Mouse (Mus musculus): ENCODE results near the gene Gpr61. TPM values are rescaled to one million over a fixed set of nuclear protein-coding genes. Genes with fewer than 3 reads are reported as not detected.

Gene Gpr61
- polyA plus RNA-seq, 1 experiment from 2014 or later: 0.45 TPM

GRCm38 (mm10) chr3:108195941-108196590, 41.4 kb upstream of the Gpr61 start:
- WGBS: 66% methylated on average over 7 of the region's 7 CpGs
- no peaks in the 10 kb centered on the region for H3K27me3 ChIP-seq (replicated peaks; ENCODE audit: control insufficient read depth, insufficient read depth, low read length)
- H3K27ac ChIP-seq (replicated peaks; ENCODE audit: low read depth, low read length): no peak overlapping the region
- H3K9ac ChIP-seq (ENCODE audit: low read depth, low read length): no peak overlapping the region
- H3K4me2 ChIP-seq (ENCODE audit: low read depth, low read length): no peak overlapping the region
- peak; percentile 30 for DNase-seq (ENCODE audit: low spot score)
- H3K4me1 ChIP-seq (ENCODE audit: control insufficient read depth, insufficient read depth, low read length): no peaks in the 10 kb centered on the region; the same call in 1 of the 2 replicates
- 0 out of 2 replicates have a peak, but pooled peaks cover 12% of the 10 kb centered on the region for H3K36me3 ChIP-seq (ENCODE audit: control insufficient read depth, insufficient read depth, low read length)
- ATAC-seq (ENCODE audit: low read depth): no peak
- no peak overlapping the region for H3K4me3 ChIP-seq (ENCODE audit: low read depth, low read length)
- no peaks in the 10 kb centered on the region for H3K9me3 ChIP-seq (ENCODE audit: control insufficient read depth, low read length)

- no peak overlapping the region for H3K9ac ChIP-seq (ENCODE audit: low read depth, low read length)
- WGBS: 73% methylated on average over 4 of the region's 4 CpGs
- H3K4me3 ChIP-seq (ENCODE audit: low read depth, low read length): no peak overlapping the region
Measured at GRCm38 (mm10) chr3:108195287-108195686, 40.6 kb upstream of the Gpr61 start.

GRCm38 (mm10) chr3:108193686-108194085, 39.0 kb upstream of the Gpr61 start:
- Histone ChIP-seq H3K9ac (ENCODE audit: low read depth, low read length) (no peak overlapping the region), H3K4me3 (ENCODE audit: low read depth, low read length) (no peak overlapping the region), H3K9me3 (ENCODE audit: control insufficient read depth, low read length) (no peaks in the 10 kb centered on the region), H3K27ac (replicated peaks; ENCODE audit: low read depth, low read length) (no peak overlapping the region), H3K4me1 (ENCODE audit: control insufficient read depth, insufficient read depth, low read length) (no peaks in the 10 kb centered on the region; the same call in 1 of the 2 replicates), H3K27me3 (replicated peaks; ENCODE audit: control insufficient read depth, insufficient read depth, low read length) (no peaks in the 10 kb centered on the region), H3K4me2 (ENCODE audit: low read depth, low read length) (no peak overlapping the region), H3K36me3 (ENCODE audit: control insufficient read depth, insufficient read depth, low read length) (0 out of 2 replicates have a peak, but pooled peaks cover 6% of the 10 kb centered on the region)
- WGBS: 69% methylated on average over 4 of the region's 4 CpGs
- DNase-seq (ENCODE audit: low spot score) (no peak), ATAC-seq (ENCODE audit: low read depth) (no peak)

More at GRCm38 (mm10) chr3:108195287-108195686, 40.6 kb upstream of the Gpr61 start:
- Histone ChIP-seq H3K27me3 (replicated peaks; ENCODE audit: control insufficient read depth, insufficient read depth, low read length) (no peaks in the 10 kb centered on the region), H3K4me1 (ENCODE audit: control insufficient read depth, insufficient read depth, low read length) (no peaks in the 10 kb centered on the region; the same call in 1 of the 2 replicates), H3K4me2 (ENCODE audit: low read depth, low read length) (no peak overlapping the region), H3K27ac (replicated peaks; ENCODE audit: low read depth, low read length) (no peak overlapping the region), H3K9me3 (ENCODE audit: control insufficient read depth, low read length) (no peaks in the 10 kb centered on the region), H3K36me3 (ENCODE audit: control insufficient read depth, insufficient read depth, low read length) (0 out of 2 replicates have a peak, but pooled peaks cover 12% of the 10 kb centered on the region)
- ATAC-seq (ENCODE audit: low read depth) (no peak), DNase-seq (ENCODE audit: low spot score) (no peak)

GRCm38 (mm10) chr3:108189897-108190296, 35.2 kb upstream of the Gpr61 start:
- Histone ChIP-seq H3K4me2 (ENCODE audit: low read depth, low read length) (no peak overlapping the region), H3K4me3 (ENCODE audit: low read depth, low read length) (no peak overlapping the region), H3K4me1 (ENCODE audit: control insufficient read depth, insufficient read depth, low read length) (peaks cover 8% of the 10 kb centered on the region; the same call in 1 of the 2 replicates), H3K27ac (replicated peaks; ENCODE audit: low read depth, low read length) (no peak overlapping the region), H3K9me3 (ENCODE audit: control insufficient read depth, low read length) (no peaks in the 10 kb centered on the region), H3K27me3 (replicated peaks; ENCODE audit: control insufficient read depth, insufficient read depth, low read length) (no peaks in the 10 kb centered on the region; the same call in 1 of the 2 replicates), H3K9ac (ENCODE audit: low read depth, low read length) (0 out of 2 replicates have a peak overlapping the region, but pooled peaks have one; percentile 23), H3K36me3 (ENCODE audit: control insufficient read depth, insufficient read depth, low read length) (no peaks in the 10 kb centered on the region)
- WGBS: 56% methylated on average over 5 of the region's 5 CpGs
- DNase-seq (ENCODE audit: low spot score) (no peak), ATAC-seq (ENCODE audit: low read depth) (no peak)

- no peak overlapping the region for H3K4me3 ChIP-seq (ENCODE audit: low read depth, low read length)
- ATAC-seq (ENCODE audit: low read depth): no peak
- no peaks in the 10 kb centered on the region for H3K9me3 ChIP-seq (ENCODE audit: control insufficient read depth, low read length)
- H3K9ac ChIP-seq (ENCODE audit: low read depth, low read length): no peak overlapping the region
- no peak overlapping the region for H3K4me2 ChIP-seq (ENCODE audit: low read depth, low read length)
- DNase-seq (ENCODE audit: low spot score): no peak
- H3K27ac ChIP-seq (replicated peaks; ENCODE audit: low read depth, low read length): no peak overlapping the region
- whole genome bisulfite sequencing: 62% methylated on average over 9 of the region's 9 CpGs
- H3K27me3 ChIP-seq (replicated peaks; ENCODE audit: control insufficient read depth, insufficient read depth, low read length): no peaks in the 10 kb centered on the region; the same call in 1 of the 2 replicates
- peaks cover 8% of the 10 kb centered on the region; the same call in 1 of the 2 replicates for H3K4me1 ChIP-seq (ENCODE audit: control insufficient read depth, insufficient read depth, low read length)
- no peaks in the 10 kb centered on the region for H3K36me3 ChIP-seq (ENCODE audit: control insufficient read depth, insufficient read depth, low read length)
Measured at GRCm38 (mm10) chr3:108188716-108189490, 34.2 kb upstream of the Gpr61 start.

GRCm38 (mm10) chr3:108187111-108187795, 32.6 kb upstream of the Gpr61 start:
- Histone ChIP-seq H3K4me2 (ENCODE audit: low read depth, low read length) (peak overlapping the region; percentile 90), H3K9me3 (ENCODE audit: control insufficient read depth, low read length) (no peaks in the 10 kb centered on the region), H3K27ac (replicated peaks; ENCODE audit: low read depth, low read length) (no peak overlapping the region), H3K9ac (ENCODE audit: low read depth, low read length) (peak overlapping the region; percentile 78; the same call in 1 of the 2 replicates), H3K27me3 (replicated peaks; ENCODE audit: control insufficient read depth, insufficient read depth, low read length) (no peaks in the 10 kb centered on the region; the same call in 1 of the 2 replicates), H3K36me3 (ENCODE audit: control insufficient read depth, insufficient read depth, low read length) (no peaks in the 10 kb centered on the region), H3K4me3 (ENCODE audit: low read depth, low read length) (peak overlapping the region; percentile 72), H3K4me1 (ENCODE audit: control insufficient read depth, insufficient read depth, low read length) (peaks cover 8% of the 10 kb centered on the region; the same call in 1 of the 2 replicates)
- DNase-seq (ENCODE audit: low spot score) (no peak), ATAC-seq (ENCODE audit: low read depth) (no peak)
- WGBS: 58% methylated on average over 20 of the region's 20 CpGs

GRCm38 (mm10) chr3:108186098-108187047, 31.7 kb upstream of the Gpr61 start, which contains the start of gene Amigo1:
Gene Amigo1 (plus strand): TSS chr3:108186335.
- peak within 1 kb of the TSS; percentile 90 for H3K4me2 ChIP-seq (ENCODE audit: low read depth, low read length)
- H3K27ac ChIP-seq (replicated peaks; ENCODE audit: low read depth, low read length): no peak within 1 kb of the TSS
- H3K9ac ChIP-seq (ENCODE audit: low read depth, low read length): peak within 1 kb of the TSS; percentile 78
- WGBS: 2% methylated on average over 42 of the region's 100 CpGs
- peaks cover 8% of the 10 kb centered on the region; the same call in 1 of the 2 replicates for H3K4me1 ChIP-seq (ENCODE audit: control insufficient read depth, insufficient read depth, low read length)
- no peaks in the 10 kb centered on the region for H3K36me3 ChIP-seq (ENCODE audit: control insufficient read depth, insufficient read depth, low read length)
- H3K27me3 ChIP-seq (replicated peaks; ENCODE audit: control insufficient read depth, insufficient read depth, low read length): no peaks in the 10 kb centered on the region; the same call in 1 of the 2 replicates
- peak; percentile 55 for ATAC-seq (ENCODE audit: low read depth)
- H3K4me3 ChIP-seq (ENCODE audit: low read depth, low read length): peak within 1 kb of the TSS; percentile 72
- DNase-seq (ENCODE audit: low spot score): peak; percentile 41
- H3K9me3 ChIP-seq (ENCODE audit: control insufficient read depth, low read length): no peaks in the 10 kb centered on the region

All from embryonic facial prominence, embryonic 14.5 days (tissue).